In genomic region chr1:46066484-46067251, GRCm38 (mm10) we compare ENCODE assay signal across 8 mouse cellular contexts. TPM values are rescaled to one million over a fixed set of nuclear protein-coding genes. Genes with fewer than 3 reads are reported as not detected.
DNase-seq lines count a peak whose midpoint lies in the region; ATAC-seq and TF ChIP-seq lines count a peak whose summit lies in the region.

No protein-coding gene starts in this region.

- no peaks in the 10 kb centered on the region for H3K36me3 ChIP-seq in hindbrain, embryonic 14.5 days (replicated peaks; ENCODE audit: control insufficient read depth, insufficient read depth)
- H3K36me3 ChIP-seq in lung, postnatal 0 days (ENCODE audit: insufficient read depth, low read length) = no peaks in the 10 kb centered on the region

- under 1% methylated on average over 28 of the region's 28 CpGs for WGBS in hindbrain, embryonic 14.5 days
- under 1% methylated on average over 28 of the region's 28 CpGs for WGBS in lung, postnatal 0 days

- ATAC-seq in hindbrain, embryonic 14.5 days (ENCODE audit: low FRiP score) = peak; percentile 93
- peak; percentile 89 for ATAC-seq in lung, postnatal 0 days

- peak overlapping the region; percentile 76 for H3K4me3 ChIP-seq in gastrocnemius, adult 2 months
- peak overlapping the region; percentile 64 for H3K4me3 ChIP-seq in hindbrain, embryonic 14.5 days (replicated peaks; ENCODE audit: low read length)
- peak overlapping the region; percentile 54 for H3K4me3 ChIP-seq in lung, postnatal 0 days (ENCODE audit: low read depth, low read length)

- peak; percentile 27; the same call in 1 of the 2 replicates for TF ChIP-seq CTCF in gastrocnemius, adult 2 months (IDR thresholded peaks at IDR 0.05)
- peak; percentile 68 for TF ChIP-seq CTCF in lung, postnatal 0 days (IDR thresholded peaks at IDR 0.05)

- peak overlapping the region; percentile 64 for H3K4me2 ChIP-seq in hindbrain, embryonic 14.5 days (replicated peaks)
- peak overlapping the region; percentile 74 for H3K4me2 ChIP-seq in lung, postnatal 0 days (replicated peaks; ENCODE audit: low read depth, low read length)

- peak overlapping the region; percentile 76 for H3K9ac ChIP-seq in hindbrain, embryonic 14.5 days
- H3K9ac ChIP-seq in lung, postnatal 0 days (replicated peaks; ENCODE audit: low read depth) = peak overlapping the region; percentile 58; the same call in 1 of the 2 replicates

- peak overlapping the region; percentile 72 for H3K27ac ChIP-seq in gastrocnemius, adult 2 months
- H3K27ac ChIP-seq in hindbrain, embryonic 14.5 days = peak overlapping the region; percentile 89
- 0 out of 2 replicates have a peak overlapping the region, but pooled peaks have one; percentile 22 for H3K27ac ChIP-seq in lung, postnatal 0 days (ENCODE audit: low read length)

- TF ChIP-seq EP300 in lung, postnatal 0 days (IDR thresholded peaks at IDR 0.05) = no peak

- H3K4me1 ChIP-seq in hindbrain, embryonic 14.5 days (replicated peaks; ENCODE audit: control insufficient read depth, insufficient read depth, low read length) = 0 out of 2 replicates have a peak, but pooled peaks cover 4% of the 10 kb centered on the region
- H3K4me1 ChIP-seq in lung, postnatal 0 days (ENCODE audit: insufficient read depth, low read depth, low read length) = no peaks in the 10 kb centered on the region

- H3K27me3 ChIP-seq in hindbrain, embryonic 14.5 days (ENCODE audit: control insufficient read depth, insufficient read depth, low read length) = no peaks in the 10 kb centered on the region
- no peaks in the 10 kb centered on the region for H3K27me3 ChIP-seq in lung, postnatal 0 days (replicated peaks; ENCODE audit: insufficient read depth, low read length)

- intact Hi-C loops in gastrocnemius, adult 2 months (cut with DNase I) = no loop called here

- no peaks in the 10 kb centered on the region for H3K9me3 ChIP-seq in hindbrain, embryonic 14.5 days (ENCODE audit: control insufficient read depth, low read length)
- no peaks in the 10 kb centered on the region for H3K9me3 ChIP-seq in lung, postnatal 0 days (ENCODE audit: low read length)

- DNase-seq in ZHBTc4 (ENCODE audit: low read depth, low spot score) = peak; percentile 66
- DNase-seq in cerebellum, postnatal 36 days = peak; percentile 10 to 35
- DNase-seq in gastrocnemius, adult 2 months = peak; percentile 59
- DNase-seq in hindbrain, embryonic 14.5 days (ENCODE audit: low spot score) = peak; percentile 79
- peak; percentile 21 to 35 for DNase-seq in layer of hippocampus, postnatal 25 days (ENCODE audit: extremely low spot score in 1 of 2, low spot score in 1 of 2)
- DNase-seq in lung, postnatal 0 days (ENCODE audit: low spot score) = peak; percentile 78
- peak; percentile 49 for DNase-seq in retina, postnatal 7 days (ENCODE audit: low read depth, low spot score)
- DNase-seq in thymus, postnatal 14 days = no peak

RNA-seq across cellular contexts. Expression of gene Dnah7b, which starts 0.6 kb away (rescaled TPM):
- total RNA-seq in gastrocnemius, adult 2 months (2021) = under 1 TPM; 0.11 to 0.43 TPM
- 3.5 and 4.8 TPM in 2 replicates for polyA plus RNA-seq in hindbrain, embryonic 14.5 days (2014; fragmentation: Nextera tagmentation; extraction: Ambion mirVana)
- 1 to 10 TPM; 1.0 to 3.0 TPM for total RNA-seq in layer of hippocampus, postnatal 25 days (2021)
- polyA plus RNA-seq in lung, postnatal 0 days (2015; fragmentation: Nextera tagmentation; extraction: Ambion mirVana) = 1.3 TPM in 2 replicates

Comparison
In these comparisons a context has a peak if more than half of its experiments do, and no peak if none do; other contexts are left out.
1. H3K27ac ChIP-seq: peak in every context shown above with its lines; median percentile 89 in hindbrain, embryonic 14.5 days; 72 in gastrocnemius, adult 2 months; 22 in lung, postnatal 0 days.